Mouse (Mus musculus) R1 (cell line): Measurements from ENCODE around the gene Dgcr2.

ENCODE experiments used
- DNase-seq: peaks from one replicate; pipeline ENCODE4 v3.0.0-alpha.2; 2018; ENCODE audit warnings: low read depth, low spot score

The Dgcr2 gene

GRCm38 (mm10) chr16:17809125-17809524 lies 89.2 kb downstream of the Dgcr2 start:
- no peak for DNase-seq

DNA sequence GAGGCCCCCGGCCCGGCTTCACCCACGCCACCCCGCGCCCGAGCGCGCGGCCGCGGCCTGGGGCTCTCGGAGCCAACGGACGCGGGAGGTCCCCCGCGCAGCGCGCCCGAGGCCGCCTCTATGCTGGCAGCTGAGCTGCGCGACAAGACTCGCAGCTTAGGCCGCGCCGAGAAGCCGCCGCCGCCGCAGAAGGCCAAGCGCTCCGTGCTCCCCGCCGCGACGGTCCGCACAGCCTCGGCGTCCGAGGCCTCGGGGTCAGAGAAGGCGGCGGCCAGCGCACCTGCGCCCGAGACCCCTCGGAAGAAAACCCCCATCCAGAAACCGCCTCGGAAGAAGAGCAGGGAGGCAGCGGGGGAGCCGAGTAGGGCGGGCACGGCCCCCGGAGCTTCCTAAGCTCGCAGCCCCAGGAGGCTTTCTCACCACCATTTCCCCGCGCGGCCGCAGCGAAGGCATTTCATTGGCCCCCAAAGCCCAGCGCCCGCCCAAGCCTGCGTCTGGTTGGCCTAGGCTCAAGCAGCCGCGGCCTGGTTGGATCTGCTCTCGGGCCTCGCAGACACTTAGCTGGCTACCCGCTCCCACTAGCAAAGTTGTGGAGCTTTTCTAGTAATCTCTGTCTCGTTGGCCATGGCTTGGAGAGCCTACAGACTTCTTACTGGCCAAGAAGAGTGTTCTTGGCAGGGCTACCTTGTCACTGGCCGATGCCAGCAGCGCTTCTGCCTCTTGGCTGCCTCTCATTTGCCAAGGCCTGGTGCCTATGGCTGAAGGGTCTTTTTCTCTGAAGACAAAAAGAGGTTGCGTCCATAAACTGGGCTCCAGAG lies 91.0 kb downstream of the Dgcr2 start:
- peak; percentile 94 for DNase-seq

GRCm38 (mm10) chr16:17806581-17807191 lies 91.7 kb downstream of the Dgcr2 start:
- no peak for DNase-seq

- DNase-seq: no peak
These were observed 93.4 kb downstream of the Dgcr2 start for GRCm38 (mm10) chr16:17804982-17805381.

GRCm38 (mm10) chr16:17804449-17804912 lies 93.9 kb downstream of the Dgcr2 start:
- DNase-seq: peak; percentile 87

DNA sequence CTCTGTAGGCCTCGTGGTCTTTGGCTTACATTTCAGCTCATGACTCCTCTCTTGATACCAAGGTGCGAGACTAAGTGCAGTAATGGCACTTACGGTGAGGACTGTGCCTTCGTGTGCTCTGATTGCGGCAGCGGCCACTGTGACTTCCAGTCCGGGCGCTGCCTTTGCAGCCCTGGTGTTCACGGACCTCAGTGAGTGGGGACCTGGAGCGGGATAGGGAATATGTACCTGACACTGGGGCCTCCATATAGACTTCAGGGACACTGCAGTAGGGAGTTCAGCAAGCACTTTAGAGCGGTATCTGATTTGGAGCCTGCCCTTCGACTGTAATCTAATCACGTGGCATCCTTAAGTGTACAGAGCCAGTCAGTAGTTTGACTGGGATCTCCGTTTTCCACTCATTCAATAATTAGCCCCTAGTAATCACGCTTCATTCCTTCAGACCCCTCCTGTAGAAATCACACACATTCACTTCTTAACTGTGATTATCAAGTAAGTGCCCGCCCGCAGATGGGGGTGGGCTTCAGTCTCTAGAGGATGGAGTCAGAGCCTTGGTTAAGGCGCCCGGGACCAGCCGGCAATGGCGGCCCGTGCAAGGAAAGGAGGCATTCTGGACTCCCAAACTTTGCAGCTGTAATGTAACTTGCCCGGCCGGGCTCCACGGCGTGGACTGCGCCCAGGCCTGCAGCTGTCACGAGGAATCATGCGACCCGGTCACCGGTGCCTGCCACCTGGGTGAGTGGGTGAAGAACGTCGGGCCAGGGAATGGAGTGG lies 94.5 kb downstream of the Dgcr2 start:
- DNase-seq: peak; percentile 15

GRCm38 (mm10) chr16:17802839-17803674 lies 95.3 kb downstream of the Dgcr2 start:
- peak; percentile 24 for DNase-seq

DNA sequence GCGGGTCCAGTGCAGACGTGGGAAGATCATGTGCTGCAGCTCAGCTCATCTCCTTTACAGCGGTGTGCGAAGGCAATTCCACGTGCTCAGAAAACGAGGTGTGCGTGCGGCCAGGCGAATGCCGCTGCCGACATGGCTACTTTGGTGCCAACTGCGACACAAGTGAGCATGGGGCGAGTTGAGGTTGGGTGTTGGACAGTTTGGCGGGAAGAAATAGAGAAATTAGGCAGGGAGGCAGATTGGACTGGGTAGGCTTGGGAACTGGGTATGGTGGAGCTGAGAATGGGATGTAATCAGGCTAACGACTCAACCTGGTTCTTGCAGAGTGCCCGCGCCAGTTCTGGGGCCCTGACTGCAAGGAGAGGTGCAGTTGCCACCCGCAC lies 95.9 kb downstream of the Dgcr2 start:
- no peak for DNase-seq

DNA sequence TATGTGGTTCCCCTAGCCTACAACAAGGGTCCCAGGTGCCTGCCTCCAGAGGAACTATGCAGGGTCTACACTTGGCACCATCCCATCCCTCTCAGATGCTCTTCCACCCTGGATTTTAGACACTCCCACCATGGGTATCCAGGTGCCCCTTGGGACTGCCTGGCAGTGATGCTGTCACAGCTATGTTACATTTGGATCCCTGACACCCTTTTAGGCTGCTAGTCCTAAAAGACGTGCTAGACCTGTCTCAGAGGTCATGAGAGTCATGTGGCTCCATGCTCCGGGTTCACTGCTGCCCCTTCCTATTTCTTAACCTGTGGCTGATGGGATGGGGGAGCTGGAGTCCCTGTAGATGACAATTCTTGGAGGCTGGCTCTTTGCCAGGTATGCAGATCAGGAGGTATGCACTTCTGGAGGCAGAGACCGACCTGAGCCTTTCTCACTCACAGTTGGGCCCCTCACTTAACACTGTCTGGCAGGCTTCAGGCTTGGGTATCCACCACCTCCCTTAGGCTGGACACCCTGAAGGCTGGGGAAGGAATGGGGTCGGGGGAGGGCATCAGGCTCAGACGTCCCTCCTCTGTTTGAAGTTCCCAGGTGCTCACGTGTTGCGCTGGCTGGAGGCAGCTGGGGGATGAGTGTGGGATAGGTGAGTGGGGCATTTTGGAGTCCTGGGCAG lies 96.4 kb downstream of the Dgcr2 start:
- peak; percentile 23 for DNase-seq

DNA sequence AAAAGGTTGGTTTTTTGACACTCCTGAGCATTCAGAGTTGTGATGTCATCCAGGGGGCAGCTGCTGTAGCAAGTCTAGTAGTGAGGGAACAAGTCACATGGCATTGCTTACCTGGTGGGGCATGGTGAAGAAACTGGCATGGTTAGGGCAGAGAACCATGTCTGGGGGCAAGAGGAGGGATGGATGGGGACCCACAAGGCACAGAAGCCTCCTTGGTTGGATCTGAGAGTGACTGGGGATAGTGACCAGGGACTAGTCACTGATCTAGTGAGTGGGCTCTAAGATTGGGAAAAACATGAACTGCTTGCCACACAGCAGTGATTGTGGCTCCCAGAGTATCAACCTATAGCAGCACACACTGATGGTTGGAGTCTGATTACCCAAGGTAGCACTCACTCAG lies 98.8 kb downstream of the Dgcr2 start:
- no peak for DNase-seq

- no peak for DNase-seq
These were observed 99.8 kb downstream of the Dgcr2 start for GRCm38 (mm10) chr16:17798321-17799180.

GRCm38 (mm10) chr16:17797812-17798311 lies 100.5 kb downstream of the Dgcr2 start:
- peak; percentile 26 for DNase-seq

GRCm38 (mm10) chr16:17796971-17797811 lies 101.2 kb downstream of the Dgcr2 start, which contains the start of gene Scarf2:
Gene Scarf2 (plus strand): TSS chr16:17797282.
- DNase-seq: peak; percentile 46

DNA sequence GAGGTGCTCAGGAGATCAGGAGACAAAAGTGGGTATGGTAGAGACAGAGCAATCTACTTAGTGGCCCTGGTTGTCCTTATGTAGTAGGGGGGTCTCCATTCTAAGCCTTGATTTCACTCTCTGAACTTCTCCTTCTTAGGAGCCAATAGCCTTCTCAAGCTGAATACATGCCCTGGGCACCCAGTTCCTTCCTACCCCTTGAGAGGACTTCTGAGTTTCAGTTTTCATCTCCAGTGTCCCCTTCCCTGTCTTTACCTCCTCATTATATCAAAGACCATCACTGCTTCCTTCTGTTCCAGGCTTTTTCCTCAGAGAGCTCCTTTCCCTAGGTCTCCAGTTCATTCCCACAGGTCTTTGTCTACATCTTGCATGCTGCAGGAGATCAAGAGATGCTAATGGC lies 101.8 kb downstream of the Dgcr2 start:
- no peak for DNase-seq

- no peak for DNase-seq
These were observed 102.7 kb downstream of the Dgcr2 start for GRCm38 (mm10) chr16:17795643-17796042.

DNA sequence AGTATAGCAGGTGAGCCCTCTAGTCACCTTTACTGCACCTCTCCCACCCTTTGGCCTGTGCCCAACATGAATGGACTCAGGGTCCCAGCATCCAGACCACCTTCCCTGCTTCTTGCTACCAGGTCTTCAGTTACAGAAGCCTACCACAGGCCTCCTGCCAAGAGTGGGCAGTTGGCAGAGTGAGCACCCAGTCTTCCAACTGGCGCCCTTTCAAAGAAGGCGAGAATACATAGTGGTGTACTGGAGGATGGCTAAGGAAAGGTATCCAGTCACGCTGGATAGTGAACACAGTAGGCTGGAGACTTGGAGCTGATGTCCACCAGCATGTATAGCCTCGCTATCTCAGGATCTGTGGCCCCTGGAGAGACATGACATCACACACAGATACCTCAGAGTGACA lies 104.3 kb downstream of the Dgcr2 start:
- DNase-seq: no peak

GRCm38 (mm10) chr16:17792728-17793127 lies 105.6 kb downstream of the Dgcr2 start:
- no peak for DNase-seq
